Mouse (Mus musculus) kidney, adult 2 months (tissue): ENCODE results near the gene Gm16503. TPM values are rescaled to one million over a fixed set of nuclear protein-coding genes. Genes with fewer than 3 reads are reported as not detected.
"Not testable (repeated sequence)": the region's sequence is repeated elsewhere in the genome, so short reads cannot be mapped to it uniquely, and the experiment has no call there.

Experiments used
- DNase-seq: peaks from one replicate; pipeline ENCODE4 v3.0.0; 2021
- H3K27ac ChIP-seq: fragments of 200-500 bp; 2 replicates; pipeline ENCODE4 v1.5.1; 2012; ENCODE audit warnings: low read depth, low read length, control low read depth, inconsistent platforms; ENCODE audit not compliant: insufficient read depth
- H3K27me3 ChIP-seq: fragments of 200-500 bp; replicated peaks from 2 replicates; pipeline ENCODE4 v1.6.1; 2012; ENCODE audit warnings: mild to moderate bottlenecking, moderate library complexity, low read length, inconsistent platforms; ENCODE audit not compliant: control insufficient read depth, insufficient read depth
- H3K36me3 ChIP-seq: fragments of 200-500 bp; 2 replicates; pipeline ENCODE4 v1.6.1; 2012; ENCODE audit warnings: mild to moderate bottlenecking, moderate library complexity, low read length, inconsistent platforms; ENCODE audit not compliant: control insufficient read depth, insufficient read depth
- H3K4me1 ChIP-seq: fragments of 200-500 bp; 2 replicates; pipeline ENCODE4 v1.6.1; 2011; ENCODE audit warnings: low read length; ENCODE audit not compliant: control insufficient read depth, insufficient read depth
- H3K4me3 ChIP-seq: fragments of 200-500 bp; 2 replicates; pipeline ENCODE4 v1.5.1; 2011; ENCODE audit warnings: mild to moderate bottlenecking, low read depth, low read length, control low read depth; ENCODE audit not compliant: insufficient read depth
- CTCF ChIP-seq: fragments of 200-500 bp; conservative IDR thresholded peaks from 2 replicates; pipeline ENCODE4 v1.5.1; 2011; ENCODE audit warnings: low read depth, mild to moderate bottlenecking, control low read depth, low read length, moderate library complexity, mixed read lengths; ENCODE audit not compliant: insufficient read depth, insufficient read length
- POLR2A ChIP-seq: fragments of 200-500 bp; IDR thresholded peaks from one replicate; pipeline ENCODE4 v1.6.1; 2011; ENCODE audit warnings: low read depth, low read length, control low read depth
- WGBS: fragments of 180-500 bp; shearing (Covaris S2); methylation state at CpG from one replicate; pipeline ENCODE4 v1.1.7; 2018; 5-methylcytosine and 5-hydroxymethylcytosine counted together
- polyA plus RNA-seq: library from polyadenylated mRNA; depleted of rRNA; stranded (reverse); fragments of >200 nt; gene quantifications from 2 replicates; pipeline ENCODE4 v1.2.3, GENCODE M21; 2012

Gene Gm16503
- polyA plus RNA-seq, 1 experiment, result 0.02 TPM

DNA sequence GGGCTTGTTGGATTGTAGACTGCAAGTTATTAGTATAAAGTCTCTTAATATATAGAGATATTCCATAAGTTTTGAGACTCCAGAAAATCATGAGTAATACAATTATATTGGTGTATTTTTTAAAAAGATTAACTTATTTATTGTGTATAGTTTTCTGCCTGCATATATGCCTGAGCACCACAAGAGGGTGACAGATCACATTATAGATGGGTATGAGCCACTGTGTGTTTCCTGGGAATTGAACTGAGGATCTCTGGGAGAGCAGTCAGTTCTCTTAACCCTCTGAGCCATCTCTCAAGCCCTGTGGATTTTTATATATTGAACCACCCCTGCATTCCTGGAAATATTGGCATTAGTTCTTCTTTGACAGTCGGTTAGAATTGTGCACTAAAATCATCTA is 9.7 kb upstream of the Gm16503 start:
- TF ChIP-seq CTCF (no peak), POLR2A (no peak)
- 89% methylated on average over 1 of the region's 1 CpGs for WGBS
- Histone ChIP-seq H3K27ac (no peak overlapping the region), H3K4me3 (no peak overlapping the region), H3K27me3 (no peaks in the 10 kb centered on the region; the same call in 1 of the 2 replicates), H3K36me3 (peaks cover 2% of the 10 kb centered on the region), H3K4me1 (no peaks in the 10 kb centered on the region)
- DNase-seq, result no peak

- H3K4me1 ChIP-seq, H3K36me3 ChIP-seq, H3K27ac ChIP-seq, H3K27me3 ChIP-seq, H3K4me3 ChIP-seq, DNase-seq: not testable (repeated sequence)
Measured at GRCm38 (mm10) chr4:147535916-147536315, 4.1 kb upstream of the Gm16503 start.

DNA sequence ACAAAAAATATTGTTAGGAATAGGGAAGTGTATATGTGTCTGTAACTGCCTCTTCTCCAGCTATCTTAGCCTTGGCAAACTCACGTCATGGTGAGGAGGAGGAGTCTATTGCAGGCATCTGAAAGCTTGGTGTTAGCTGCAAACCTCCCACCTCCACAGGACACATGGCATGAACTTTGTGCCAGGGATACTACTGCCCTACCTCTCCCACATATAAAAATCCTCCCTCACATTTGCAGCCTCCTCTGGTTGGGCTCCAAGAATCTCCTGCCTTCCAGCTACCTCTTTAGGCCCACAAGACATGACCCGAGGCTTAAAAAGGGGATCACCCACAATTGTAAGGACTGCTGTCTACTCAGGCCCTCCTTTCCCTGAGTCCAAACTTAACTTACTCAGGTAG is 2.3 kb upstream of the Gm16503 start:
- no peaks in the 10 kb centered on the region; the same call in 1 of the 2 replicates for H3K36me3 ChIP-seq
- no peak overlapping the region for H3K27ac ChIP-seq
- WGBS, result 84% methylated on average over 2 of the region's 2 CpGs
- no peak overlapping the region for H3K4me3 ChIP-seq
- H3K27me3 ChIP-seq, result no peaks in the 10 kb centered on the region
- no peak for DNase-seq
- no peak for TF ChIP-seq CTCF
- TF ChIP-seq POLR2A, result no peak
- no peaks in the 10 kb centered on the region for H3K4me1 ChIP-seq

GRCm38 (mm10) chr4:147541105-147541504 is 1.1 kb downstream of the Gm16503 start:
- no peak for TF ChIP-seq CTCF
- no peak for TF ChIP-seq POLR2A
- Histone ChIP-seq H3K27ac (no peak overlapping the region), H3K4me1 (no peaks in the 10 kb centered on the region), H3K27me3 (no peaks in the 10 kb centered on the region), H3K4me3 (no peak overlapping the region), H3K36me3 (no peaks in the 10 kb centered on the region; the same call in 1 of the 2 replicates)
- DNase-seq, result no peak

DNA sequence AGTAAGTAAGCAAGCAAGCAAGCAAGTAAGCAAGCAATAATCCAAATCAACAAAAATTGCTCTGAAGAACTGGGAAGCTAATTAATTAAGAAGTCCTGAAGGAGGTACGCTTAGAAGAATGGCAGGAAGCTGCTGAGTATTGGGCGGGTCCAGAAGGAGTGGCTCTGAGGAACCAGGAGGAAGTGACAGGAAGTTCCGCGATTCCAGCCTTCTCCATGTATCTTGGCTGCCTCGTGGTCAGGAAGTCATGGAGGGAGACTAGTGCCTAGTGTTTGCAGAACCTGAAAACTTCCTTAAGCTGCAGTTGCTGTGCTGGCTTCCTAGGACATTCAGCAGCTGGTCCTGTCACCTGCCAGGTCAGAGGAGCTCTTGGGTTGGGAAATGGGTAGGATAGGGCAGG is 13.1 kb downstream of the Gm16503 start, which contains the start of gene Zfp985:
TSS of gene Zfp985 (plus strand) at position 207 of the 400 bp plus-strand sequence.
- WGBS, result 68% methylated on average over 5 of the region's 5 CpGs
- H3K27ac ChIP-seq, H3K4me1 ChIP-seq, H3K27me3 ChIP-seq, H3K4me3 ChIP-seq, DNase-seq, H3K36me3 ChIP-seq: not testable (repeated sequence)

DNA sequence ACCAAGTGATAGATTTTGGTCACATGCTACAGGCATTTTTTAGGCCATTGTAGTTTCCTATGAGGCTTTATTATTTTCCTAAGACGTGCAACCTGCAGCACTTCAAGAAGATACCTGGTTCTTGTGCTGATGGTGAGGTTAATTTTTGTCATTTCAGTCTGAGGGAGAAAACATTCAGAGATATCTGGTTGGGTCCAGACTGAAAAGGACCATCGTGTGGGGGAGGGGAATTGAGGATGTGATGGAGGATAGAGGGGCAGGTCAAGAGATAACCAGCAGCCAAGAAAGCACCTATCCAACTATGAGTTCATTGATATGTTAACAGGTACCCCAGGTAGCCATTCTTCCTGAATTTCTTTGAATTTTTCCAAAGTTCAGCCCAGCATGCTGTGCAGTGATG is 14.3 kb downstream of the Gm16503 start:
- H3K27me3 ChIP-seq, DNase-seq, H3K4me3 ChIP-seq, H3K4me1 ChIP-seq, H3K27ac ChIP-seq, H3K36me3 ChIP-seq: not testable (repeated sequence)
- WGBS, result 72% methylated on average over 2 of the region's 2 CpGs

GRCm38 (mm10) chr4:147556921-147557320 is 16.9 kb downstream of the Gm16503 start:
- H3K4me1 ChIP-seq, H3K36me3 ChIP-seq, H3K27ac ChIP-seq, H3K4me3 ChIP-seq, DNase-seq, H3K27me3 ChIP-seq: not testable (repeated sequence)
- 30% methylated on average over 1 of the region's 1 CpGs for WGBS

DNA sequence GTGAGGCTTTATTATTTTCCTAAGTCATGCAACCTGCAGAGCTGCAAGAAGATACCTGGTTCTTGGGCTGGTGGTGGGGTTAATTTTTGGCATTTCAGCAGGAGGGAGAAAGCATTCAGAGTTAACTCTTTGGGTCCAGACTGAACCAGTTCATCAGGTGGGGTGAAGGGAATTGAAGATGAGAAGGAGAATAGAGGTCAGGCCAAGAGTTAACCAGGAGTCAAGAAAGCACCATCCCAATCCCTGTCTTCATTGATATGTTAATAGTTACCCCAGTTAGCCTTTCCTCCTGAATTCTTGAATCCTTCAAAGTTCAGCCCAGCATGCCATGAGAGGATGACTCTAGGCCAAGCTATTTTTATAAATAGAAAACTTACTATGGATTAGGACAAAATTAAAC is 18.0 kb downstream of the Gm16503 start:
- H3K27me3 ChIP-seq, H3K27ac ChIP-seq, H3K36me3 ChIP-seq, DNase-seq, H3K4me1 ChIP-seq, H3K4me3 ChIP-seq: not testable (repeated sequence)

DNA sequence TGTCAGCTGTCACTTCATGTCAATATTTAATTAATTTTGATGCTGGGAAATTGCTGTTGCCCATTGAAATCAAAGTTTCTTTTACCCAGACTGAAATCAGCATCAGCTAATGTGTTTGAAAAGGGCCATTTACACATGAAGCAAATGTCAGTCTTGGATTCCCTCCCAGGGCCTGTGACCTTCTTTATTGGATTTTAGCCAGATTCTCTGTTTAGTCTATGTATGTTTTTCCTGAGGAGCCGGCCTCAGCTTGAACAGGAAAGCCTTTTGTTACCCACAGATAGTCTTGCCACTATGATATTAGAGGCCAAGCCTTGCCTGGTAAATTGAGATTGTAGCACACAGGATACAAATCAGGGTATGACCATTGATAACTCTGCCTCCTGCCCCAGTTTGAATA is 19.1 kb downstream of the Gm16503 start:
- DNase-seq, result peak; percentile 55
- 49% methylated on average over 1 of the region's 1 CpGs for WGBS
- H3K36me3 ChIP-seq, H3K4me1 ChIP-seq, H3K27ac ChIP-seq, H3K4me3 ChIP-seq, H3K27me3 ChIP-seq: not testable (repeated sequence)
